Mouse (Mus musculus): Measurements from ENCODE around the gene Gm20425. TPM values are rescaled to one million over a fixed set of nuclear protein-coding genes. Genes with fewer than 3 reads are reported as not detected.

The Gm20425 gene
- polyA plus RNA-seq, 1 experiment from 2014 or later, result 7.3 TPM

GRCm38 (mm10) chr9:103146257-103146656 is 83.8 kb downstream of the Gm20425 start:
- Histone ChIP-seq H3K4me2 (replicated peaks) (no peak overlapping the region), H3K36me3 (peaks cover 22% of the 10 kb centered on the region), H3K4me3 (no peak overlapping the region), H3K9ac (no peak overlapping the region), H3K9me3 (no peaks in the 10 kb centered on the region), H3K27ac (0 out of 2 replicates have a peak overlapping the region, but pooled peaks have one; percentile 46), H3K27me3 (replicated peaks) (no peaks in the 10 kb centered on the region), H3K4me1 (peaks cover 50% of the 10 kb centered on the region)
- ATAC-seq (ENCODE audit: low FRiP score, low read depth), result peak; percentile 49
- WGBS, result 72% methylated on average over 10 of the region's 10 CpGs

GRCm38 (mm10) chr9:103145351-103145750 is 84.8 kb downstream of the Gm20425 start:
- WGBS, result 36% methylated on average over 5 of the region's 5 CpGs
- no peak overlapping the region for H3K9ac ChIP-seq
- no peaks in the 10 kb centered on the region for H3K27me3 ChIP-seq (replicated peaks)
- H3K4me3 ChIP-seq, result no peak overlapping the region
- H3K4me2 ChIP-seq (replicated peaks), result 0 out of 2 replicates have a peak overlapping the region, but pooled peaks have one; percentile 7
- no peak for ATAC-seq (ENCODE audit: low FRiP score, low read depth)
- peaks cover 50% of the 10 kb centered on the region for H3K4me1 ChIP-seq
- H3K36me3 ChIP-seq, result peaks cover 26% of the 10 kb centered on the region
- peak overlapping the region; percentile 46; the same call in 1 of the 2 replicates for H3K27ac ChIP-seq
- no peaks in the 10 kb centered on the region for H3K9me3 ChIP-seq

GRCm38 (mm10) chr9:103143881-103144280 is 86.2 kb downstream of the Gm20425 start:
- H3K9ac ChIP-seq, result no peak overlapping the region
- 0 out of 2 replicates have a peak overlapping the region, but pooled peaks have one; percentile 26 for H3K27ac ChIP-seq
- H3K36me3 ChIP-seq, result peaks cover 24% of the 10 kb centered on the region
- WGBS, result 59% methylated on average over 4 of the region's 4 CpGs
- ATAC-seq (ENCODE audit: low FRiP score, low read depth), result no peak
- H3K27me3 ChIP-seq (replicated peaks), result no peaks in the 10 kb centered on the region
- no peak overlapping the region for H3K4me2 ChIP-seq (replicated peaks)
- no peaks in the 10 kb centered on the region for H3K9me3 ChIP-seq
- H3K4me3 ChIP-seq, result no peak overlapping the region
- H3K4me1 ChIP-seq, result peaks cover 57% of the 10 kb centered on the region

DNA sequence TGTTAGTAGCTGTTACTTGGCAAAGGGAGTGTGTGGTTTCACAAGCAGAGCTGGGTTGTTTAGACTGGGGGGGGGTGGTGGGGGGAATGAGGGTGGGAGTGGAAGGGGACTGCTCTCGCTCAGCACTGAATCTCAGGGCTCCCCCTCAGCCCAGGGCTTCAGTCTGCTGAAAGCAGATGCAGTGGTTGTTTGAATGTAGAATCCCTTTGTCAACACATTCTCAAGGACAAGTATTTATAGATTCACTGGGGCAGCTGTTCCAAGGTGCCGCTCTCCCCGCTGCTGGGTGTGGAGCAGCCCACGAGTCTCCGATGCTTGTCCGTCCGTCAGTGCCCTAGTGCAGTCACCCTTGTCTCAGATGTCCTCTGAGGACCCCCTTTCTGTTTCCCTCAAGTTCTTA is 88.8 kb downstream of the Gm20425 start:
- no peak overlapping the region for H3K27ac ChIP-seq
- no peak for ATAC-seq (ENCODE audit: low FRiP score, low read depth)
- no peaks in the 10 kb centered on the region for H3K9me3 ChIP-seq
- peaks cover 50% of the 10 kb centered on the region for H3K4me1 ChIP-seq
- 90% methylated on average over 7 of the region's 7 CpGs for WGBS
- H3K36me3 ChIP-seq, result peaks cover 24% of the 10 kb centered on the region
- H3K4me3 ChIP-seq, result no peak overlapping the region
- H3K27me3 ChIP-seq (replicated peaks), result no peaks in the 10 kb centered on the region
- no peak overlapping the region for H3K4me2 ChIP-seq (replicated peaks)
- H3K9ac ChIP-seq, result no peak overlapping the region

GRCm38 (mm10) chr9:103140384-103140783 is 89.7 kb downstream of the Gm20425 start:
- H3K36me3 ChIP-seq, result peaks cover 24% of the 10 kb centered on the region
- no peaks in the 10 kb centered on the region for H3K27me3 ChIP-seq (replicated peaks)
- peaks cover 47% of the 10 kb centered on the region for H3K4me1 ChIP-seq
- H3K4me2 ChIP-seq (replicated peaks), result no peak overlapping the region
- H3K9me3 ChIP-seq, result no peaks in the 10 kb centered on the region
- no peak overlapping the region for H3K9ac ChIP-seq
- WGBS, result 85% methylated on average over 6 of the region's 6 CpGs
- no peak overlapping the region for H3K4me3 ChIP-seq
- H3K27ac ChIP-seq, result no peak overlapping the region
- no peak for ATAC-seq (ENCODE audit: low FRiP score, low read depth)

Other genes with a start within 250 kb of the Gm20425 start
- gene Slco2a1, start 241.6 kb downstream of the Gm20425 start, polyA plus RNA-seq (2016; fragmentation: Nextera tagmentation; extraction: Ambion mirVana), result 0.69 and 0.86 TPM in 2 replicates
- 55.5 and 61.1 TPM in 2 replicates for gene Rab6b, start 118.5 kb downstream of the Gm20425 start, polyA plus RNA-seq (2016; fragmentation: Nextera tagmentation; extraction: Ambion mirVana)
- 54.0 and 54.3 TPM in 2 replicates for gene Srprb, start 28.2 kb downstream of the Gm20425 start, polyA plus RNA-seq (2016; fragmentation: Nextera tagmentation; extraction: Ambion mirVana)
- 25.5 and 26.3 TPM in 2 replicates for gene Trf, start 137 bp upstream of the Gm20425 start, polyA plus RNA-seq (2016; fragmentation: Nextera tagmentation; extraction: Ambion mirVana)
- 1.9 and 2.2 TPM in 2 replicates for gene 1300017J02Rik, start 74.8 kb upstream of the Gm20425 start, polyA plus RNA-seq (2016; fragmentation: Nextera tagmentation; extraction: Ambion mirVana)
- 47.9 and 49.1 TPM in 2 replicates for gene Topbp1, start 74.9 kb upstream of the Gm20425 start, polyA plus RNA-seq (2016; fragmentation: Nextera tagmentation; extraction: Ambion mirVana)
- gene Cdv3, start 135.5 kb upstream of the Gm20425 start, polyA plus RNA-seq (2016; fragmentation: Nextera tagmentation; extraction: Ambion mirVana), result 78.7 and 93.5 TPM in 2 replicates

Data from neural tube, embryonic 12.5 days (tissue).